Mouse (Mus musculus) forebrain, embryonic 12.5 days (tissue): ENCODE data around the gene Ppp1r3f. TPM values are rescaled to one million over a fixed set of nuclear protein-coding genes. Genes with fewer than 3 reads are reported as not detected.

Source experiments
- ATAC-seq: fragments of 200-750 bp; cut with Nextera tagmentation; 2 replicates; pipeline ENCODE4 v1.8.0; 2017; ENCODE audit warnings: moderate TSS enrichment; ENCODE audit not compliant: low FRiP score
- H3K27ac ChIP-seq: fragments of 300-500 bp; sonication (generic); 2 replicates; pipeline ENCODE4 v1.5.1; 2016; ENCODE audit warnings: mild to moderate bottlenecking
- H3K27me3 ChIP-seq: fragments of 300-500 bp; sonication (generic); 2 replicates; pipeline ENCODE4 v1.6.1; 2016; ENCODE audit warnings: mild to moderate bottlenecking
- H3K36me3 ChIP-seq: fragments of 300-500 bp; sonication (generic); replicated peaks from 2 replicates; pipeline ENCODE4 v1.6.1; 2016; ENCODE audit warnings: mild to moderate bottlenecking
- H3K4me1 ChIP-seq: fragments of 300-500 bp; sonication (generic); 2 replicates; pipeline ENCODE4 v1.6.1; 2016
- H3K4me2 ChIP-seq: fragments of 300-500 bp; sonication (generic); 2 replicates; pipeline ENCODE4 v1.6.1; 2016; ENCODE audit warnings: mild to moderate bottlenecking, moderate library complexity
- H3K4me3 ChIP-seq: fragments of 300-500 bp; sonication (generic); replicated peaks from 2 replicates; pipeline ENCODE4 v1.5.1; 2016; ENCODE audit warnings: mild to moderate bottlenecking
- H3K9ac ChIP-seq: fragments of 300-500 bp; sonication (generic); 2 replicates; pipeline ENCODE4 v1.6.1; 2016; ENCODE audit warnings: mild to moderate bottlenecking
- H3K9me3 ChIP-seq: fragments of 300-500 bp; sonication (generic); 2 replicates; pipeline ENCODE4 v1.6.1; 2016
- WGBS: fragments of 180-500 bp; shearing (Covaris S2); methylation state at CpG from one replicate; pipeline ENCODE4 v1.1.7; 2016; 5-methylcytosine and 5-hydroxymethylcytosine counted together
- polyA plus RNA-seq: library from polyadenylated mRNA; unstranded; fragments of >200 nt; fragmentation: Nextera tagmentation; extraction: Ambion mirVana; gene quantifications from 2 replicates; pipeline ENCODE4 v1.2.1, GENCODE M21; 2016

Ppp1r3f gene
- 4.1 and 4.4 TPM in 2 replicates for polyA plus RNA-seq

DNA sequence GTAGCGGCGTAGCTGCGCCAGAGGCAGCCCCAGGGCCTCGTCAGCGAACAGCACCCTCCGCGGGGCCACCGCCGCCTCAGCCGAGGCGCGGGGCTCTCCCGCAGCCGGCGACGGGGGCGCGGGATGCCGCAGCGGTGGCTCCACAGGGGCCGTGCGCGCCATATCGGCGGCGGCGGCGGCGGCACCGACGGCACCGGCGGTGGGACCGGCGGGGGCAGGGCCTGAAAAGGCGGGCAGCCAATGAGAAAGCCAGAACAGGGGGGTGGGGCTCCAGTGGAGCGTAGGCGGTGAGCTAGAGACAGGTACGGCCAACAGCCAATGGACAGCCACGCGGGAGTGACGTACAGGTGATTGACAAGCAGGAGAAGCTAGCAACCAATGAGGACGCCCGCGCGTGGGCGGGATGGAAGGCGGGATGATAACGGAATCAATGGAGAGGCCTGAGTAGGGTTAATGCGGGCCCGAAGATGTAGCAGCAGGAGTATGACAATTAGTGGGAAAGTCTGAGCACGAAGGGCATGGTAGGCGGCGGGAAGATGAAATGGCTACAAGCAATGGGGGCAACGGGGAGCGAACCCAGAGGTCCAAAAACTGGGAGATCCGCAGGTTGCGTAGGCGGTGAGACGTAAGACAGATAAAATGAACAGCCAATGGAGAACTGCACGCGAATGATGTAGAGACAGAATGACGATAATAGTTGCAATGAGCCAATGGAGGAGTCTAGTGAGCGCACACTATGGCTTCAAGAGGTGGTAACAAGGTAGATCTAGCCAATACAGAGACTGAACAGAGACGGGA, at the start of gene Ppp1r3f:
Gene Ppp1r3f, minus strand, starts transcription at position 197 of the 798 bp plus-strand sequence.
- peak within 1 kb of the TSS; percentile 84 for H3K27ac ChIP-seq
- H3K27me3 ChIP-seq: no peaks in the 10 kb centered on the region
- H3K36me3 ChIP-seq: no peaks in the 10 kb centered on the region
- peak within 1 kb of the TSS; percentile 60 for H3K4me2 ChIP-seq
- H3K9me3 ChIP-seq: no peaks in the 10 kb centered on the region
- peak; percentile 99 for ATAC-seq
- WGBS: 18% methylated on average over 59 of the region's 65 CpGs
- H3K4me3 ChIP-seq: peak within 1 kb of the TSS; percentile 56
- H3K4me1 ChIP-seq: peaks cover 20% of the 10 kb centered on the region
- H3K9ac ChIP-seq: peak within 1 kb of the TSS; percentile 68

DNA sequence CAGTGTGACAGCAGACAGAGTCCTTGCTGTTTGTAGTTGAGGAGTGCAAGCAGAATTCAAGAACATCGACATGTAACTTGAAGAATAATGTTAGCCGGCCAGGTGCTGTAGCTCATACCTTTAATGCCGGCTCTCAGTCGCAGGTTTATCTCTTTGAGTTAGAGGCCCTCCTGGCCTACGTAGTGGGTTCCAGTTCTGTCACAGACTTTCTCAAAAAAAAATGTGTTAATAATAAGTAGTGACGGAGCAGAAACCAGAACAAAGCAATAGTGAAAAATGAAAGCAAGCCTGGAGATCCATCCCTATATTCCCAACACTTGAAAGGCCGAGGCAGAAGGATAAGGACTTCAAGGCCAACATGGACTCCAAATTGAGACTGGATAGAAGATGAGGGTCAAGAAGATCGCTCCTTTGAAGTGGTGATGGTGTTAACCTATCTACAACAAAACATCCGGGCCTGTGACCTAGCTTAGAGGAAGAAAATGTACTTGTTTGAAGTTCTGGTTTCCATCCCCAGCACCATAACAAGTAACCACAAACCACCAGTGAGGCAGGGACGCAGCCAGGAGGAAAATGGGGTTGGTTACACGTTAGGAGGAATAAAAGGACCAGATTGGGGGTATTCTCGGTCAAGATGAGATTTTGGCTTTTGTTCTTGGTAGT, 43.9 kb upstream of the Ppp1r3f start:
- Histone ChIP-seq H3K27me3 (no peaks in the 10 kb centered on the region), H3K4me1 (no peaks in the 10 kb centered on the region), H3K4me2 (no peak overlapping the region), H3K9ac (no peak overlapping the region), H3K9me3 (no peaks in the 10 kb centered on the region), H3K36me3 (no peaks in the 10 kb centered on the region), H3K27ac (no peak overlapping the region), H3K4me3 (no peak overlapping the region)
- no peak for ATAC-seq
- WGBS: 85% methylated on average over 12 of the region's 12 CpGs

DNA sequence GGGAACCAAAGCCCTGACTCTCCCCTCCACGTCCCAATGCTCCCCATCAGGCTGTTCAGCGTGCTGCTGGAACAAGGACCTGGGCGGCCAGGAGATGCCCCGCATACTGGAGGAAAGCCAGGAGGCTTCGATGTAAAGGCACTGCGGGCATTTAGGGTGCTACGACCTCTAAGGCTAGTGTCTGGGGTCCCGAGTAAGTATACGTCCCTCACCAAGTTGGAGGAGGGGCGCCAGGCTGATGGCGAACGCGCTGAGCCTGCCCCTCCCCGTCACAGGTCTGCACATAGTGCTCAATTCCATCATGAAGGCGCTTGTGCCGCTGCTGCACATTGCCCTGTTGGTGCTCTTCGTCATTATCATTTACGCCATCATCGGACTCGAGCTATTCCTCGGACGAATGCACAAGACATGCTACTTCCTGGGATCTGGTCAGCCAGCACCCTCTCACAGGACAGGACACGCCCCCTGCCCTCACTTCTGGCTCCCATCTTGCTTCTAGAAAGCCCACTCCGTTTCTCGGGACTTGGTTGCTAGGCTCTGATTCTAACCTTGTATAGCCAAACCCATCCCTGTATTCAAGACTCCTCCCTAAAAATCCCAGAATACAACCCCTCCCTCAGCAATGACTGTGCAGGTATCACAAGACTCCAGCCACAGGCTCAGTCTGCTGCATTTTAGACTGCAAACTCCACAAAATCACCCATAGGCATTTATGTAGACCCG, 36.6 kb upstream of the Ppp1r3f start:
- H3K9ac ChIP-seq: peak overlapping the region; percentile 38; the same call in 1 of the 2 replicates
- 24% methylated on average over 26 of the region's 26 CpGs for WGBS
- H3K4me2 ChIP-seq: peak overlapping the region; percentile 68
- ATAC-seq: peak; percentile 49
- H3K27ac ChIP-seq: no peak overlapping the region
- peak overlapping the region; percentile 40 for H3K4me3 ChIP-seq
- H3K4me1 ChIP-seq: peaks cover 3% of the 10 kb centered on the region; the same call in 1 of the 2 replicates
- H3K27me3 ChIP-seq: no peaks in the 10 kb centered on the region
- no peaks in the 10 kb centered on the region for H3K36me3 ChIP-seq
- no peaks in the 10 kb centered on the region for H3K9me3 ChIP-seq

DNA sequence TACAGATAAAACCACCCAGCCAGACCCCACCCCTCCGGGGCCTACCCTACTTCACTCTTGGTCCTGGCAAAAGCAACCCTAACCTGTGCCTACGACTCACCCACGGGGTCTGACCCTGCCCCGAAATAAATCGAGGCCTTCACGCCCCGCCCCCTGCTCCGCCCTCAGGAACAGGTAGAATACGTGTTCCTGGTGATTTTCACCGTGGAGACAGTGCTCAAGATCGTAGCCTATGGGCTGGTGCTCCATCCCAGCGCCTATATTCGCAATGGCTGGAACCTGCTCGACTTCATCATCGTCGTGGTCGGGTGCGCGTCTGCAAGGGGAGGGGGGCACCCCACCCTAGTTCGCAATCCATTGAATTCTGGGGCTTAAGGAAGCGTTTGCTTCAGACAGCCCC, 36.0 kb upstream of the Ppp1r3f start:
- Histone ChIP-seq H3K4me1 (peaks cover 3% of the 10 kb centered on the region; the same call in 1 of the 2 replicates), H3K9me3 (no peaks in the 10 kb centered on the region), H3K27me3 (no peaks in the 10 kb centered on the region), H3K4me3 (peak overlapping the region; percentile 40), H3K9ac (peak overlapping the region; percentile 38; the same call in 1 of the 2 replicates), H3K36me3 (no peaks in the 10 kb centered on the region), H3K27ac (no peak overlapping the region), H3K4me2 (peak overlapping the region; percentile 68)
- ATAC-seq: no peak
- 27% methylated on average over 21 of the region's 21 CpGs for WGBS

DNA sequence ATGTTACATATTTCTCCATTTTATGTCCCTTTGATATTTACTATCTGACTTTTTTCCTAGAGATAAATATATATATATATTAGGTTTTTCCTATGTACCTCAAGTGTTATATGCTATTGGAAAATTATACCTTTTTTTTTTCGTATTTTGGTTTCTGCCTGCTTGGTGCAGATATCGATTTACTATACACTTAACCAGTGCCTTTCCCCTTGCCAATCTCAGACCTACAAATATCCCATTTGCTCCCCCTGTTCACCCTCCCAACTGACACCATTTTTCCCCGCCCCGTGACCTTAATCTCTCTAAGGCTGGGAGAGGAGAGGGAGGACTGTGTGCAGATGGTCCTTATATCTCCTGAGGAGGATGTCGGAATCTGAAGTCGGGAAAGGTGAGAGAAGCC, 32.7 kb upstream of the Ppp1r3f start, which contains the start of gene Cacna1f:
Gene Cacna1f, plus strand, starts transcription at position 301 of the 400 bp plus-strand sequence.
- Histone ChIP-seq H3K4me2 (no peak within 1 kb of the TSS), H3K9ac (no peak within 1 kb of the TSS), H3K4me1 (peaks cover 3% of the 10 kb centered on the region; the same call in 1 of the 2 replicates), H3K27ac (no peak within 1 kb of the TSS), H3K4me3 (no peak within 1 kb of the TSS), H3K27me3 (no peaks in the 10 kb centered on the region), H3K36me3 (no peaks in the 10 kb centered on the region), H3K9me3 (no peaks in the 10 kb centered on the region)
- 80% methylated on average over 6 of the region's 6 CpGs for WGBS
- no peak for ATAC-seq

DNA sequence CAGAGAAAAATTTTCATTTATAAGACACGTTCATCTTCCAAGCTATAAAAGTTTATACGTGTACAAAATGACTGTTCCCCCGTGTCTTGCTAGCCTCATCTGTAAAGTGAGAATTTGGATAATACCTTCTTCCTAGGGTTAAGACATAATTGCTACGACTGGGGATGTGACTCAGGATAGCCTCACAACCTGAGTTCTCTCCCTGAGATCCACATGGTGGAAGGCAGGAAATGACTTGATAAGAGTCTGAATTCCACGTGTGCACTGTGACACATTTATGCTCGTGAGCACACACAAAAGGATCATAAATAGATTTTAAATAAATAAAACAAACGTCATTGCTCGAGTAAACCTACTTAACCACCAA, 31.5 kb upstream of the Ppp1r3f start:
- no peaks in the 10 kb centered on the region for H3K9me3 ChIP-seq
- no peaks in the 10 kb centered on the region for H3K27me3 ChIP-seq
- no peaks in the 10 kb centered on the region for H3K36me3 ChIP-seq
- WGBS: 51% methylated on average over 8 of the region's 8 CpGs
- peak; percentile 37 for ATAC-seq
- H3K27ac ChIP-seq: no peak overlapping the region
- peaks cover 3% of the 10 kb centered on the region; the same call in 1 of the 2 replicates for H3K4me1 ChIP-seq
- no peak overlapping the region for H3K4me3 ChIP-seq
- H3K4me2 ChIP-seq: no peak overlapping the region
- H3K9ac ChIP-seq: no peak overlapping the region

DNA sequence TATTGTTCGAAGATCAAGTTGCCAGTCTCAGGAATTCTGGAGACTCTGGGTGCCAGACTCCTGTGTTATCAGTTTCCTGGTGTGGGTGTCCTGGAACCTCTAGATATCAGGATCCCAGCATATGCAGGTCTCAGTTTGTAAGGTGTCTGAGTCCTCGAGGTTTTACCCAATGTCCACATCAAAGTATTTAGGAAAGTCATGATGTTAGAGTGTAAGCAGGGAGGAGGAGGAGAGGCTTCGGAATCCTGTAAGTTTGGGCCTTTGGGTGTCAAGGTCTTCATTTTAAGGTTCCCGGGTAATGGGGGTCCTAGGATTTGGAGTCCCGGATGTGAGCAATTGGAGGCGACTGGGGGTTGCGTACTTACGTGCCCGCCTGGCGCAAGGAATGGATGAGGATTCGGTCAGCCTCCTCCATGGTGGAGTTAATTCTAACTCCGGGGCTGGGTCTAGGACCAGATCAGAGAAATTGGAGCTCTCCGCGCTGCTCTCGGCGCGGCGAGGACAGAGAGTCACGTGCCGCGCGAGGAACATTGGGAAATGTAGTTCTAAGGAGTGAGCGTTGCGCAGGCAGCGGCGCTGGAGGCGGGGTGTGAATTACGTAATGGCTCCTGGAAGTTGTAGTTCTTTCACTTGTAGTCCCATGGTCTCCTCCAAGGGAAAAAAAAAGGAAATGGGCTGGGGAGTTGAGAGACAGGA, 30.9 kb upstream of the Ppp1r3f start, which contains the start of gene Ccdc22:
Gene Ccdc22, minus strand, starts transcription at position 639 of the 696 bp plus-strand sequence.
- Histone ChIP-seq H3K27ac (no peak within 1 kb of the TSS), H3K4me1 (peaks cover 1% of the 10 kb centered on the region; the same call in 1 of the 2 replicates), H3K36me3 (no peaks in the 10 kb centered on the region), H3K4me3 (peak within 1 kb of the TSS; percentile 46), H3K4me2 (peak within 1 kb of the TSS; percentile 54), H3K9me3 (no peaks in the 10 kb centered on the region), H3K9ac (peak within 1 kb of the TSS; percentile 61), H3K27me3 (no peaks in the 10 kb centered on the region)
- ATAC-seq: peak; percentile 93
- 19% methylated on average over 28 of the region's 28 CpGs for WGBS

DNA sequence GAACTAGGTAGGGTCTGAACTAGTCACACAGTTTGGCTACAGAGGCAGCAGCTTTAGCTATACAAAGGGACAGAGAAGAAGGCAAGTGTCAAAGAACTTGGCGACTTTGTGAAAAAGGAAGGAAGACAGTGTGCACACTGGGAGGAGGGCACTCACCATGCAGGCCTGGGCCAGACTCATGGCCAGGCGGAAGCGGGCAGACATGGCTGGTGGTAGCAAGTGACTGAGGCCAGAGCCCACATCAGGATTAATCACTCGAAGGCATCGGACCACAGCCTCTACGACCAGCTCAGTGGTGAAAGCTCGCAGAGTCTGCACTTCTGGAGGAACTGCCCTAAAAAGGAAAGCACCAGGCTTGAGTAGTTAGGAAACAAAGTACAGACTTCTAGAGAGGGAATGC, 29.9 kb upstream of the Ppp1r3f start:
- H3K9me3 ChIP-seq: no peaks in the 10 kb centered on the region
- no peaks in the 10 kb centered on the region for H3K4me1 ChIP-seq
- H3K27ac ChIP-seq: no peak overlapping the region
- H3K27me3 ChIP-seq: no peaks in the 10 kb centered on the region
- no peak overlapping the region for H3K9ac ChIP-seq
- WGBS: 92% methylated on average over 7 of the region's 7 CpGs
- no peak overlapping the region for H3K4me3 ChIP-seq
- peak overlapping the region; percentile 54 for H3K4me2 ChIP-seq
- no peak for ATAC-seq
- 0 out of 2 replicates have a peak, but pooled peaks cover 4% of the 10 kb centered on the region for H3K36me3 ChIP-seq

DNA sequence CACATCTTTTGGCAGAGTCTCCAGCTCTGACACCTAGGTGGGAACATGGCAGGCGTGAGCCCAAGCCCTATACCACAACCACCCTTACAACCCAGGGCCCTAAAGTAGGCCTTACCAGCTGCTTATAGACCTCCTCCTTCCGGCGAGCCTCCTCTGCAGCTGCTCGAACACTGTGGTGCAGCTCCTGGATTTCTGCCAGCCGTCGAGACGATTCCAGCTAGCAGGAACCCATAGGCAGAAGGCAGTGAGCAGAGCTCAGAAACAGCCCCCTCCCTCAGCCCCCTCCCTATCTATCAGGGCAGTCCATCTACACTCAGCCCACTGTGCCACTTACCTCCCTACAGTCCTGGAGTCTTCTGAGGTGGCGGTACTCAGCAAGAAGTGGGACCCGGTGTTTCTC, 21.3 kb upstream of the Ppp1r3f start:
- Histone ChIP-seq H3K27me3 (no peaks in the 10 kb centered on the region), H3K4me1 (no peaks in the 10 kb centered on the region), H3K36me3 (peaks cover 27% of the 10 kb centered on the region; the same call in 1 of the 2 replicates), H3K9me3 (no peaks in the 10 kb centered on the region), H3K4me2 (no peak overlapping the region), H3K27ac (no peak overlapping the region), H3K4me3 (no peak overlapping the region), H3K9ac (no peak overlapping the region)
- WGBS: 93% methylated on average over 9 of the region's 9 CpGs
- ATAC-seq: no peak

DNA sequence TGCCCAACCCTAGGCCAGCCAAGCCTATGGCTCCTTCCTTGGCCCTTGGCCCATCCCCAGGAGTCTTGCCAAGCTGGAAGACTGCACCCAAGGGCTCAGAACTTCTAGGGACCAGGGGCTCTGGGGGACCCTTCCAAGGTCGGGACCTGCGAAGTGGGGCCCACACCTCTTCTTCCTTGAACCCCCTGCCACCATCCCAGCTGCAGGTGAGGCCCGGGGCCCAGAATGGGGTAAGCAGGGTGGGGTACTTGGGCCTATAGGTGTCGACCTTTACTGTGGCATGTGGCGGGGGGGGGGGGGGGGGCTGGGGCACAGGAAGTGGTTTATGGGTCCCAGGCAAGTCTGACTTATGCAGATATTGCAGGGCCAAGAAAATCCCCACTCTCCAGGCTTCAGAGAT, 12.3 kb upstream of the Ppp1r3f start:
- Histone ChIP-seq H3K4me3 (no peak overlapping the region), H3K36me3 (0 out of 2 replicates have a peak, but pooled peaks cover 2% of the 10 kb centered on the region), H3K9me3 (no peaks in the 10 kb centered on the region), H3K27ac (no peak overlapping the region), H3K4me2 (no peak overlapping the region), H3K27me3 (no peaks in the 10 kb centered on the region), H3K4me1 (no peaks in the 10 kb centered on the region), H3K9ac (no peak overlapping the region)
- 93% methylated on average over 4 of the region's 5 CpGs for WGBS
- ATAC-seq: no peak

DNA sequence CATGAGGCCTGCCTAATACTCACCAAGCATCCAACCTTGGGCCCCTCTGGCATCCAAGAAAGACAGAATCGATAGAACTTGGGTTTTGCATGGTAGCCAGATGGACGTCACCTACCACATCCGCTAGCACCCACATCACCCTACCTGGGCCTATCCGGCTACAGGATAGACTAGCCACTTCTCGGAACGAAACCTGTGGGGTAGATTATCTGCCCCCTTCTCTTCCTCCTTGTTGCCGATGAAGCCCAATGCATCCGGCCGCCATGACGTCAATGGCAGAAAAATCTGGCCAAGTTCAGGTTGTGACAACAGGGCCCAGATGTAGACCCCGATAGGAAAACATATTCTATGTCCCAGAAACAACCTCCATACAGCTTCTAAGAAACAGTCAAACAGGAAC, 9.8 kb upstream of the Ppp1r3f start:
- no peak overlapping the region for H3K9ac ChIP-seq
- no peak overlapping the region for H3K27ac ChIP-seq
- H3K9me3 ChIP-seq: no peaks in the 10 kb centered on the region
- ATAC-seq: no peak
- WGBS: 94% methylated on average over 11 of the region's 11 CpGs
- H3K4me2 ChIP-seq: no peak overlapping the region
- H3K36me3 ChIP-seq: no peaks in the 10 kb centered on the region
- H3K4me1 ChIP-seq: no peaks in the 10 kb centered on the region
- no peaks in the 10 kb centered on the region for H3K27me3 ChIP-seq
- H3K4me3 ChIP-seq: no peak overlapping the region
